Comparison of ENCODE assay signal across 11 mouse cellular contexts in the genomic region with DNA sequence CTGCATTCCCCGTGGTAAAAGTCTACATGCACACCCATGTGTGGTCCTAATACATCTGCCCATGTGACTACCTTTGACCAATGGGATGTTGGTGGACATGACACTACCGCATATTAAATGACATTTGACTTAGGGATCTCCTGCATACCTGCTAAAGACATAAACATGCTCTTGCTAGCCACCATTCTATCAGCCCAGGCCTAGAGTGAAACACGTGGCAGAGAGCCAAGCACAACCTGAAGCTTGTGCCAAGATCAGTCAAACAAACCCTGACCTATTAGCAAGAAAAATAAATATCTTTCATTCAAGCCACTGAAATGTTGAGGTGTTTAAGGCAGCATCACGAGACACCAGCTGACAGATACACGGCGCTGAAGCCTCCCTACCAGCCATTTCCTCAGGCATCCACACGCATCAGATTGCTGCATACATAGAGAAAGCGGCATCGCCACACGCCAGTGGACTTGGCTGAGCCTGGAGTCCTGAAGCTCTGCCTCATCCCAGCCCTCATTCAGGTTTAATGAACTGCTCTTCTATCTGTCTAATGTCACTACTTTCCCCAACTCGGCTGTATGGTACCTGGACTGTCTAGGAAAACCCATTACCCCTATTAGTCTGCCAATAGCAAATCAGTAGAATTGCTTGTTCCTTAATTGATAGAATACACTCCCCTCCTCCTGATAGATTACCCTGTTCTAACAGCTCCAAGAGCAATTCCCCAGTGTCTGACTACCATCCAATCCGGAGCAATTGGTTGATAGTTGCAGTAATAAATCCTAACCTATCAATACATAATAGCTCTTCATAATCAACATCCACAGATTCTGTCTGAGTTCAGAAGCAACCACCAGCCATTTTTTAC.
DNase-seq lines count a peak whose midpoint lies in the region; ATAC-seq and TF ChIP-seq lines count a peak whose summit lies in the region.
"Had no signal": no experiment of that assay in that cellular context is flagged by ENCODE, and none has a peak within 500 bp of the region (broad histone marks: within the 10 kb centered on the region; RNA-seq: fewer than 3 reads in every experiment).

No protein-coding gene starts in this region.

- no peaks in the 10 kb centered on the region for H3K4me1 ChIP-seq in forebrain, embryonic 15.5 days
- H3K4me1 ChIP-seq in forebrain, postnatal 0 days (ENCODE audit: insufficient read depth), result no peaks in the 10 kb centered on the region
- no peaks in the 10 kb centered on the region for H3K4me1 ChIP-seq in midbrain, embryonic 11.5 days (ENCODE audit: control insufficient read depth, insufficient read depth, low read length)
- peaks cover 13% of the 10 kb centered on the region for H3K4me1 ChIP-seq in midbrain, embryonic 10.5 days
- peaks cover 14% of the 10 kb centered on the region; the same call in 1 of the 2 replicates for H3K4me1 ChIP-seq in kidney, embryonic 16.5 days (ENCODE audit: insufficient read depth, low read length)
- peaks cover 34% of the 10 kb centered on the region for H3K4me1 ChIP-seq in neural tube, embryonic 13.5 days (replicated peaks)

- no peak for TF ChIP-seq CTCF in forebrain, postnatal 0 days (IDR thresholded peaks at IDR 0.05; ENCODE audit: low read depth)

- WGBS in forebrain, embryonic 15.5 days, result 62% methylated on average over 12 of the region's 12 CpGs
- 60% methylated on average over 12 of the region's 12 CpGs for WGBS in forebrain, postnatal 0 days
- 88% methylated on average over 12 of the region's 12 CpGs for WGBS in midbrain, embryonic 11.5 days
- WGBS in midbrain, embryonic 10.5 days, result 84% methylated on average over 12 of the region's 12 CpGs
- WGBS in kidney, embryonic 16.5 days, result 49% methylated on average over 12 of the region's 12 CpGs
- 48% methylated on average over 12 of the region's 12 CpGs for WGBS in neural tube, embryonic 13.5 days

- no peaks in the 10 kb centered on the region for H3K9me3 ChIP-seq in forebrain, embryonic 15.5 days
- no peaks in the 10 kb centered on the region for H3K9me3 ChIP-seq in forebrain, postnatal 0 days (ENCODE audit: low read length)
- no peaks in the 10 kb centered on the region for H3K9me3 ChIP-seq in midbrain, embryonic 11.5 days (ENCODE audit: control insufficient read depth, low read length)
- no peaks in the 10 kb centered on the region for H3K9me3 ChIP-seq in midbrain, embryonic 10.5 days (replicated peaks)
- no peaks in the 10 kb centered on the region for H3K9me3 ChIP-seq in kidney, embryonic 16.5 days (ENCODE audit: low read length)
- no peaks in the 10 kb centered on the region for H3K9me3 ChIP-seq in neural tube, embryonic 13.5 days
- H3K9me3 ChIP-seq: forebrain, embryonic 10.5 days had no signal

- peaks cover 92% of the 10 kb centered on the region for H3K27me3 ChIP-seq in forebrain, embryonic 15.5 days
- H3K27me3 ChIP-seq in forebrain, postnatal 0 days (ENCODE audit: insufficient read depth, low read length), result peaks cover 66% of the 10 kb centered on the region
- H3K27me3 ChIP-seq in midbrain, embryonic 11.5 days (ENCODE audit: control insufficient read depth, insufficient read depth, low read length), result no peaks in the 10 kb centered on the region
- peaks cover 6% of the 10 kb centered on the region; the same call in 1 of the 2 replicates for H3K27me3 ChIP-seq in midbrain, embryonic 10.5 days (ENCODE audit: low read depth, poor library complexity, severe bottlenecking)
- H3K27me3 ChIP-seq in kidney, embryonic 16.5 days (ENCODE audit: insufficient read depth, low read length), result no peaks in the 10 kb centered on the region
- H3K27me3 ChIP-seq in neural tube, embryonic 13.5 days, result peaks cover 3% of the 10 kb centered on the region; the same call in 1 of the 2 replicates
- H3K27me3 ChIP-seq: CH12.LX had no signal

- H3K27ac ChIP-seq in forebrain, embryonic 15.5 days (replicated peaks), result no peak overlapping the region
- no peak overlapping the region for H3K27ac ChIP-seq in forebrain, postnatal 0 days (ENCODE audit: low read depth, low read length)
- H3K27ac ChIP-seq in midbrain, embryonic 11.5 days (ENCODE audit: low read depth, low read length), result no peak overlapping the region
- H3K27ac ChIP-seq in midbrain, embryonic 10.5 days (replicated peaks), result no peak overlapping the region
- no peak overlapping the region for H3K27ac ChIP-seq in kidney, embryonic 16.5 days (ENCODE audit: low read length)
- peak overlapping the region; percentile 28; the same call in 1 of the 2 replicates for H3K27ac ChIP-seq in neural tube, embryonic 13.5 days (replicated peaks)
- H3K27ac ChIP-seq: forebrain, embryonic 10.5 days had no signal

- ATAC-seq in forebrain, embryonic 15.5 days (replicated peaks), result peak; percentile 51
- ATAC-seq in forebrain, postnatal 0 days, result no peak
- peak; percentile 7; the same call in 1 of the 2 replicates for ATAC-seq in midbrain, embryonic 11.5 days (ENCODE audit: low FRiP score)
- peak; percentile 37; the same call in 1 of the 2 replicates for ATAC-seq in kidney, embryonic 16.5 days (ENCODE audit: low FRiP score, low TSS enrichment)
- peak; percentile 56 for ATAC-seq in neural tube, embryonic 13.5 days (ENCODE audit: low read depth)
- ATAC-seq: intestine, postnatal 0 days had no signal

- no peak for DNase-seq in forebrain, postnatal 0 days
- peak; percentile 56 for DNase-seq in midbrain, embryonic 11.5 days (ENCODE audit: low spot score, missing footprints)
- no peak for DNase-seq in midbrain, embryonic 10.5 days (ENCODE audit: low spot score)
- DNase-seq in right cerebral cortex, postnatal 4 days, result no peak
- DNase-seq in urinary bladder, postnatal 25 days (ENCODE audit: low spot score), result no peak

- H3K4me3 ChIP-seq in forebrain, embryonic 15.5 days, result no peak overlapping the region
- no peak overlapping the region for H3K4me3 ChIP-seq in forebrain, postnatal 0 days (ENCODE audit: low read depth, low read length)
- H3K4me3 ChIP-seq in midbrain, embryonic 11.5 days (ENCODE audit: low read depth, low read length), result no peak overlapping the region
- H3K4me3 ChIP-seq in midbrain, embryonic 10.5 days, result no peak overlapping the region
- H3K4me3 ChIP-seq in kidney, embryonic 16.5 days (ENCODE audit: low read length), result no peak overlapping the region
- no peak overlapping the region for H3K4me3 ChIP-seq in neural tube, embryonic 13.5 days
- H3K4me3 ChIP-seq: forebrain, embryonic 10.5 days had no signal

- H3K9ac ChIP-seq in forebrain, embryonic 15.5 days (replicated peaks), result no peak overlapping the region
- H3K9ac ChIP-seq in forebrain, postnatal 0 days, result no peak overlapping the region
- no peak overlapping the region for H3K9ac ChIP-seq in midbrain, embryonic 11.5 days (ENCODE audit: low read length)
- no peak overlapping the region for H3K9ac ChIP-seq in kidney, embryonic 16.5 days (replicated peaks; ENCODE audit: low read length)
- no peak overlapping the region for H3K9ac ChIP-seq in neural tube, embryonic 13.5 days

- H3K36me3 ChIP-seq in forebrain, embryonic 15.5 days, result no peaks in the 10 kb centered on the region
- H3K36me3 ChIP-seq in forebrain, postnatal 0 days (ENCODE audit: insufficient read depth), result no peaks in the 10 kb centered on the region
- H3K36me3 ChIP-seq in midbrain, embryonic 11.5 days (ENCODE audit: control insufficient read depth, insufficient read depth, low read length), result no peaks in the 10 kb centered on the region
- no peaks in the 10 kb centered on the region for H3K36me3 ChIP-seq in midbrain, embryonic 10.5 days
- H3K36me3 ChIP-seq in kidney, embryonic 16.5 days (ENCODE audit: insufficient read depth, low read length), result no peaks in the 10 kb centered on the region
- H3K36me3 ChIP-seq in neural tube, embryonic 13.5 days, result no peaks in the 10 kb centered on the region
- H3K36me3 ChIP-seq: forebrain, embryonic 10.5 days had no signal

- H3K4me2 ChIP-seq in forebrain, embryonic 15.5 days (replicated peaks), result no peak overlapping the region
- no peak overlapping the region for H3K4me2 ChIP-seq in forebrain, postnatal 0 days (ENCODE audit: low read depth)
- H3K4me2 ChIP-seq in midbrain, embryonic 11.5 days, result no peak overlapping the region
- no peak overlapping the region for H3K4me2 ChIP-seq in kidney, embryonic 16.5 days (replicated peaks; ENCODE audit: low read depth, low read length)
- no peak overlapping the region for H3K4me2 ChIP-seq in neural tube, embryonic 13.5 days
